Mouse (Mus musculus) embryonic facial prominence, embryonic 14.5 days (tissue): ENCODE measurements at regions not wholly inside any gene's neighbourhood (a gene's known extent, or its start where the extent isn't known, plus 50 kb on each side); places are given as distances from the start of the nearest gene placed in this dataset.

Experiments
- ATAC-seq: fragments of 200-750 bp; cut with Nextera tagmentation; 2 replicates; pipeline ENCODE4 v1.8.0; 2017; ENCODE audit warnings: low read depth, moderate number of reproducible peaks, moderate TSS enrichment
- DNase-seq: peaks from one replicate; pipeline ENCODE4 v3.0.0-alpha.2; 2015; ENCODE audit warnings: low spot score
- H3K27ac ChIP-seq: fragments of 300-500 bp; sonication (generic); replicated peaks from 2 replicates; pipeline ENCODE4 v1.5.1; 2014; ENCODE audit warnings: low read depth, mild to moderate bottlenecking, low read length, moderate library complexity
- H3K27me3 ChIP-seq: fragments of 300-500 bp; sonication (generic); replicated peaks from 2 replicates; pipeline ENCODE4 v1.6.1; 2014; ENCODE audit warnings: low read length; ENCODE audit not compliant: control insufficient read depth, insufficient read depth
- H3K36me3 ChIP-seq: fragments of 300-500 bp; sonication (generic); 2 replicates; pipeline ENCODE4 v1.6.1; 2014; ENCODE audit warnings: low read length, mixed read lengths; ENCODE audit not compliant: control insufficient read depth, insufficient read depth
- H3K4me1 ChIP-seq: fragments of 300-500 bp; sonication (generic); 2 replicates; pipeline ENCODE4 v1.6.1; 2014; ENCODE audit warnings: antibody characterized with exemption, low read length; ENCODE audit not compliant: control insufficient read depth, insufficient read depth
- H3K4me2 ChIP-seq: fragments of 300-500 bp; sonication (generic); 2 replicates; pipeline ENCODE4 v1.6.1; 2014; ENCODE audit warnings: low read depth, mild to moderate bottlenecking, low read length, moderate library complexity, mixed read lengths
- H3K4me3 ChIP-seq: fragments of 300-500 bp; sonication (generic); 2 replicates; pipeline ENCODE4 v1.5.1; 2014; ENCODE audit warnings: low read depth, mild to moderate bottlenecking, low read length
- H3K9ac ChIP-seq: fragments of 300-500 bp; sonication (generic); 2 replicates; pipeline ENCODE4 v1.6.1; 2014; ENCODE audit warnings: low read depth, mild to moderate bottlenecking, low read length, moderate library complexity, mixed read lengths
- H3K9me3 ChIP-seq: fragments of 300-500 bp; sonication (generic); 2 replicates; pipeline ENCODE4 v1.6.1; 2016; ENCODE audit warnings: low read length; ENCODE audit not compliant: control insufficient read depth
- WGBS: fragments of 180-500 bp; shearing (Covaris S2); extraction: QIAGEN DNeasy Blood & Tissue Kit; methylation state at CpG from one replicate; pipeline ENCODE4 v1.1.7; 2014; 5-methylcytosine and 5-hydroxymethylcytosine counted together

DNA sequence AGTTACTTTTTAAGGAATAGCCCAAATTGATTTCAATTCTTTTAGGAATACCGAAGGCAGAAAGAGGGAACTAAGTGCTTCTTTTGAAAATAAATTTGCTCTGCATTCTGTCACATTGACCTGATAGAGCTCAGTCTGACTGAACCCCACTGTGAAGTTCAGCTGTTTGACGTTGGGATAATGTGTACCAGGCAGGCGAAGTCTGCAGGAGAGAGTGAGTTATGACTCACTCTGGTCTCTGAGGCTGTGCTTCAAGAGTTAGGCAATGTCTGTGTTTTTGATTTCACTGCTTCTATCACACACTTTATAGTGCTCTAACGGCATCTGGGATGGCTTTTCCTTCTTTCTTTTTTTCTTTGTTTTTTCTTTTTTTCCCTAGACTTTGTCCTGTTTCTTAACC, 283.5 kb downstream of the Naf1 start:
- ATAC-seq, result no peak
- Histone ChIP-seq H3K27ac (no peak overlapping the region), H3K27me3 (no peaks in the 10 kb centered on the region), H3K9me3 (no peaks in the 10 kb centered on the region), H3K9ac (no peak overlapping the region), H3K4me3 (no peak overlapping the region), H3K36me3 (no peaks in the 10 kb centered on the region), H3K4me2 (no peak overlapping the region), H3K4me1 (no peaks in the 10 kb centered on the region)
- DNase-seq, result no peak
- 40% methylated on average over 4 of the region's 4 CpGs for WGBS

DNA sequence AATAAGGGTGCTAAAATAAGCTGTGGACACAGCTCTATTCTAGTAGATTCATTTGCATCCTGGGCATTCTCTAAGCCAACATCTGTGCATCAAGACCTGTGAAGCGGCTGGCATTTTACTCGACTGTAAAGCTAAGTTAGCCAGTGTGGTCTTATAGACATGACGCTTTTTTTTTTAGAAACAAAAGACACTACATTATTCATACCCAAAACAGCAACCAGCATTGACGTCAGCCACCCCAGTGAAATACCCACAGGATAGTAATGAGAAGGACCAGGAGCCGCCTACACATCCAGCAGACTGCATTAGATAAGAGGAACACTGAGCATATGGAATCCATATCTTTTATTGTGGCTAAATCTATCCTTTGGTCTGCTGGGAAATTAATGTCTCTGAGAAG, 321.7 kb downstream of the Naf1 start:
- Histone ChIP-seq H3K27ac (no peak overlapping the region), H3K4me2 (no peak overlapping the region), H3K36me3 (no peaks in the 10 kb centered on the region), H3K27me3 (no peaks in the 10 kb centered on the region), H3K9ac (no peak overlapping the region), H3K4me1 (no peaks in the 10 kb centered on the region), H3K9me3 (no peaks in the 10 kb centered on the region), H3K4me3 (no peak overlapping the region)
- WGBS, result 77% methylated on average over 5 of the region's 5 CpGs
- no peak for ATAC-seq
- no peak for DNase-seq

DNA sequence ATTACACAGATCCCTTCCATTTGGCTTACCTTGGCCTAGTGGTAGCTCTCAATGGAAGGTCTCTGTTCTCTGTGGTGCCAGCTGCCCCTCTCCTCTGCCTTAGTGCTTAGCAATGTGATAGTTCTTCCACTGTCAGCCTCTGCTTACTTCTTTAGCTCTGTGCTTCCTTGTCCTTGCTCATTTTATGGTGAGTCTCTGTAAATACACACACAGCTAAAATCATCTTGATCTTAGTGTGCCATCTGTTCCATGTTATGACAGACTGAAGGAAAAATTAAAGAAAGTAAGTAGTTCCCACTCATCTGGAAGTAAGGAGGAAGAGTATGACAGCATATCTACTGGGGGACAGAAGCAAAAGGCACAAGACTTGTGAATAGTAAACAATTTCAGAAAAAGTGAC, 324.4 kb upstream of the Nat3 start:
- Histone ChIP-seq H3K36me3 (no peaks in the 10 kb centered on the region), H3K4me2 (no peak overlapping the region), H3K9me3 (no peaks in the 10 kb centered on the region), H3K9ac (no peak overlapping the region), H3K27me3 (no peaks in the 10 kb centered on the region), H3K27ac (no peak overlapping the region), H3K4me3 (no peak overlapping the region), H3K4me1 (no peaks in the 10 kb centered on the region)
- DNase-seq (no peak), ATAC-seq (no peak)

DNA sequence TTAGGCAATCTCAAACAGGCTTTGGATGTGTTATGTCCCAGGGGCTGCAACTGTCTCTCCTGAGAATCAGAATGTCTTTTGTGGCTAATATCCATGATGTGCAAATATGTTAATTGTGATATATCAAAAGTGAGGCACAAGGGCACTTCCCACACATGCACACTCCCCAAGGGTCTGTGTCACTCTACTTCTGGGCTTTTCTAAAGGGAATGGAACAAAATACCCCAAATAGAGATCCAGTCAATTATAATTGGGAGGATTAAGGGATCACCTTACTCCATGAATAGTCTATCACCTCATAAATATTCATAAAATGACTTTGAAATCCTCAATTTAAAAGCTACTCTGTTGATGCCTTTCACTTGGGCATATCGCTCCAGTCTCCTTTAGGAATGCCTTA, 317.6 kb upstream of the Nat3 start:
- Histone ChIP-seq H3K4me1 (no peaks in the 10 kb centered on the region), H3K36me3 (no peaks in the 10 kb centered on the region), H3K27me3 (no peaks in the 10 kb centered on the region), H3K4me3 (no peak overlapping the region), H3K9me3 (no peaks in the 10 kb centered on the region), H3K27ac (no peak overlapping the region), H3K4me2 (no peak overlapping the region), H3K9ac (no peak overlapping the region)
- ATAC-seq (no peak), DNase-seq (no peak)
- 77% methylated on average over 1 of the region's 1 CpGs for WGBS

DNA sequence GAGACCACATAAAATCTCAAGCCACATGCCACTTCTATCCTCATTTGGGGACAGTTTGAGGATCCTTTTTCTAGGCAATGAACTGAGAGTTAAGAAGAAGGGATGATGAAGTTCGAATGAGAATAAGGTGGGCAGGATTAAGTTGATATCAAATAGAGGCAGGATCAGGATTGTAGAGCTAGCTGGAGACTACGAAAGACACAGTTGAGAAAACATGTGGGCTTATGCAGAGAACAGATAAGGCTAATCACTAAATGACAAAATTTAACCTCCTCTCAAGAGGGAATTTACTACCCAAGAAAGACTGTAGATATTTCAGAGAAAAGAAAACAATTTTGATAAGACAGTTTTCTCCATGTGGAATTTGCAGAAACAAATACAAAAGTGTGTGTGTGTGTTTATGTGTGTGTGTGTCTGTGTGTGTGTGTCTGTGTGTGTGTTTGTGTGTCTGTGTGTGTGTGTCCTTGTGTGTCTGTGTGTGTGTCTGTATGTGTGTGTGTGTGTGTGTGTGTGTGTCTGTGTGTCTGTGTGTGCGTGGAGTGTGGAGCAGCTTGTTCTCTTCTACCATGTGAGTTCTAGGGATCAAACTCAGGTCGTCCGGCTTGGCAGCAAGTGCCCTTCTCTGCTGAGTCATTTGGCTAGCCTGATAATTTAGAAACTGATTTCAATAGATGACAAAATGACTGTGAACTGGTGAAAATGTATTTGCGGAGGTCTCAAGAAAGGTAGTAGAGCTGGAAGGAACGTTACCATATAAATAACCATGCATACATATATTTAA, 291.5 kb upstream of the Nat3 start:
- 83% methylated on average over 7 of the region's 7 CpGs for WGBS
- Histone ChIP-seq H3K4me1 (no peaks in the 10 kb centered on the region), H3K4me2 (no peak overlapping the region), H3K9ac (no peak overlapping the region), H3K9me3 (no peaks in the 10 kb centered on the region), H3K27ac (no peak overlapping the region), H3K27me3 (no peaks in the 10 kb centered on the region), H3K4me3 (no peak overlapping the region), H3K36me3 (no peaks in the 10 kb centered on the region)
- no peak for DNase-seq
- ATAC-seq, result no peak

DNA sequence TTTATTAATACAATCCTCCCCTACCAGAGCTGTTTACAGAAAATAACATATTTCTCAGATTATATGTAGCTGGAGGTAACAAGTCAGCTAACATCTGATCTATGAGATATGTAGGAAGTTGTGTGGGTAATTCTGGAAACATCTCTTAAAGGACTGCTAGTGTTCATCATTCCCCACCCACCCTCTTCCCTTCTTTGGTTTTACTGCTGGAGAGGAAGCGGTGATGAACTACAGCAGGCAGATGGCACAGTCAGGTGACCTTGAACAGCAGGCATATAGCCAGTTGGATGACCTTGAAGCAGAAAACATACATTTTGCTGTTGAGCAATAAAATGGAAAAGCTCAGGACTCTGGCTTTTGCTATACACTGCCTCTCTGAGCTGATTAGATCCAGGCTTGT, 284.7 kb upstream of the Nat3 start:
- DNase-seq, result no peak
- no peak overlapping the region for H3K27ac ChIP-seq
- H3K27me3 ChIP-seq, result no peaks in the 10 kb centered on the region
- no peaks in the 10 kb centered on the region for H3K36me3 ChIP-seq
- H3K4me3 ChIP-seq, result no peak overlapping the region
- H3K9ac ChIP-seq, result no peak overlapping the region
- no peak overlapping the region for H3K4me2 ChIP-seq
- 67% methylated on average over 1 of the region's 1 CpGs for WGBS
- H3K9me3 ChIP-seq, result no peaks in the 10 kb centered on the region
- H3K4me1 ChIP-seq, result no peaks in the 10 kb centered on the region
- no peak for ATAC-seq

DNA sequence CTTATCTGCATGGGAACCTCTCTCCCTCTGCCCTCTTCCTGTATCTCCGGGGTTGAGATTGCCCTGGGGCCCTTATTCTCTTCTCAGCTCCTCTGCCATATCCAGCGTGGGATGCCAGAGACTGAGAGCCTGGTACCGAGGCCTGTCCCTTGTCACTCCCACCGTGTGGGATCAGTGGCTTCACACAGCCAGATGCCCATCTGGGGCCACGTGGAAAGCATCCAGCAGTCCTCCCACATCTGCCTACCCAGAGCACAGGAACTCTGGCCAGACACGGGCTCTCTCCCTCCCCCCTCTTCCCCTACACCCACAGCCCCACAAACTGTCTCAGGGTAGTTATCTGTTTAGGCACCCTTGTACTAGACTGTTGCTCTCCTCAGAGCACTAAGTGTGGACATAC, 244.9 kb upstream of the Nat3 start:
- no peak overlapping the region for H3K9ac ChIP-seq
- H3K27ac ChIP-seq, result no peak overlapping the region
- no peak for ATAC-seq
- no peak overlapping the region for H3K4me3 ChIP-seq
- H3K27me3 ChIP-seq, result no peaks in the 10 kb centered on the region
- 37% methylated on average over 6 of the region's 6 CpGs for WGBS
- no peaks in the 10 kb centered on the region for H3K4me1 ChIP-seq
- no peak for DNase-seq
- no peaks in the 10 kb centered on the region for H3K9me3 ChIP-seq
- no peak overlapping the region for H3K4me2 ChIP-seq
- H3K36me3 ChIP-seq, result no peaks in the 10 kb centered on the region

DNA sequence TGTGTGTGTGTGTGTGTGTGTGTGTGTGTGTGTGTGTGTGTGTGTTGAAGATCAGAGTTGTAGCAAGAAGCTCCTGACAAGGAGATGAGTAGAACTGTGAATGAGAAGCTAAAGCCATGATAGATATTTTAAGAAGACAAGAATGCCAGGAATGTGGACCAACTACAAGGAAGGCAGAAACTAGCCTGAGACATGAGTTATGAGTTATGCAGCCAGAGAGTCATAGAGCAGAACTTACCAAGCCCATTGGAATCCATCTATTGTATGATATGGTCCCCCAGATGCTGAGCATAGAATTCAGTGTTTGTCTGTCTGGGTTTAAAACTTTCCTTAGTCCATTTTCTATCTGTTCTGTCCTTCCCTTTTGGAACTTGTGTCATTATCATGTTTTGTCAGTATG, 244.2 kb upstream of the Nat3 start:
- H3K9me3 ChIP-seq, result no peaks in the 10 kb centered on the region
- no peak for ATAC-seq
- no peak overlapping the region for H3K4me2 ChIP-seq
- H3K36me3 ChIP-seq, result no peaks in the 10 kb centered on the region
- no peak overlapping the region for H3K4me3 ChIP-seq
- H3K4me1 ChIP-seq, result no peaks in the 10 kb centered on the region
- no peaks in the 10 kb centered on the region for H3K27me3 ChIP-seq
- H3K27ac ChIP-seq, result no peak overlapping the region
- H3K9ac ChIP-seq, result no peak overlapping the region
- DNase-seq, result no peak

DNA sequence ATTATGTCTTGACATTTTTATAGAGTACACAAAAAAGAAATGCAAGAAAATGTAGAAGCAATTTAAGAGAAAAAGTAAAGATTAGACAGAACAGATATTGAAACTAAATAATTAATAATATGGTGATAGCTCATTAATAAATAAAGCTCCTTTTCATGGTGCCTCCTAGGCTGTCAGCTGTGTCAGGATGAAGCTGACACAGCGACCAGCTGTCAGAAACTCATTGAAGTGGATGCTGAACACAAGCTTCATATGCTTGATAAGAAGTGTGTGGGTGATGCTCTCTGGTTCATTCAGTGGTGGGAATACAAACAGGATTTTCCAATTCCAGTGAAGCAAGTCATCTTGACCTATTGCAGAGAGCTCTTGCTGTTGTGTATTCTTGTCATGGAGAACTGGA, 213.2 kb upstream of the Nat3 start:
- Histone ChIP-seq H3K9me3 (no peaks in the 10 kb centered on the region), H3K36me3 (no peaks in the 10 kb centered on the region), H3K27ac (no peak overlapping the region), H3K27me3 (no peaks in the 10 kb centered on the region), H3K4me3 (no peak overlapping the region), H3K9ac (no peak overlapping the region), H3K4me1 (no peaks in the 10 kb centered on the region), H3K4me2 (no peak overlapping the region)
- 92% methylated on average over 1 of the region's 1 CpGs for WGBS
- no peak for DNase-seq
- ATAC-seq, result no peak
